Mouse (Mus musculus): ENCODE results near the gene Tfrc. TPM values are rescaled to one million over a fixed set of nuclear protein-coding genes. Genes with fewer than 3 reads are reported as not detected.

Gene Tfrc
- total RNA-seq (2021) = 100 to 1,000 TPM in 1 of 2 experiments, 10 to 100 TPM in 1; 77.4 to 174 TPM
- long read RNA-seq, experiment 1, full-length matches to known transcripts = 84 of 123 reads
- long read RNA-seq, experiment 1, partial matches to known transcripts = 14 of 123 reads
- long read RNA-seq, experiment 1, other reads (novel, unspliced or antisense) = 25 of 123 reads
- long read RNA-seq, experiment 2, full-length matches to known transcripts = 39 of 57 reads
- long read RNA-seq, experiment 2, partial matches to known transcripts = 3 of 57 reads
- long read RNA-seq, experiment 2, other reads (novel, unspliced or antisense) = 15 of 57 reads

- peak within 1 kb of the TSS; percentile 86 for H3K4me3 ChIP-seq
- H3K27ac ChIP-seq = peak within 1 kb of the TSS; percentile 97
- no peak for TF ChIP-seq CTCF (IDR thresholded peaks at IDR 0.05)
- intact Hi-C loops (cut with DNase I) = loop anchor here (2.0 kb wide), 2 partner anchors 84 to 102 kb away; no protein-coding TSS in a partner anchor
- DNase-seq = peak; percentile 98
Measured at GRCm38 (mm10) chr16:32608712-32609400, at the start of gene Tfrc. Tfrc (plus strand) TSS chr16:32608920.

DNA sequence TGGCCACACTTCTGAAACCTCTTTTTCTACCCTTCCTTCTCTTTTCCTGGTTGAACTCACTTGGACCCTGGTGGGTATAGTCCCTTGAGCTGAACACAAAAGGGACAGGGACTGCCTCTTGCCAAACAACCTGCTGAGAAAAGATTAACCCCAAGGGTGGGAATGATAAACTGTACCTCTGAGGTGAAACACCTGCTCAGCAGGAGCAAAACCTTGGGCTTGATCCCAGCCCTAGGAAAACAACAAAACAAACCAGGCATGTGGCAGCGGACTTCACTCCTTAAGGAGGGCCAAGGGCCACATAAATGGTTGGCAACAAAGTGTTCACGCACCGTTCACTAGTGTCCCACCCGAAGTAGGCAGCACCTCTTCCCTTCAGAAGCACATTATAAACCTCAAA lies 49.2 kb upstream of the Tfrc start:
- no peak for DNase-seq
- intact Hi-C loops (cut with DNase I) = no loop called here
- Histone ChIP-seq H3K4me3 (no peak overlapping the region), H3K27ac (no peak overlapping the region)
- no peak for TF ChIP-seq CTCF (IDR thresholded peaks at IDR 0.05)

GRCm38 (mm10) chr16:32563056-32563793 lies 45.5 kb upstream of the Tfrc start:
- no peak for DNase-seq
- intact Hi-C loops (cut with DNase I) = no loop called here
- no peak for TF ChIP-seq CTCF (IDR thresholded peaks at IDR 0.05)
- Histone ChIP-seq H3K27ac (no peak overlapping the region), H3K4me3 (no peak overlapping the region)

- intact Hi-C loops (cut with DNase I) = no loop called here
- no peak for TF ChIP-seq CTCF (IDR thresholded peaks at IDR 0.05)
- no peak for DNase-seq
- Histone ChIP-seq H3K27ac (no peak overlapping the region), H3K4me3 (no peak overlapping the region)
Measured at GRCm38 (mm10) chr16:32567282-32567681, 41.4 kb upstream of the Tfrc start.

GRCm38 (mm10) chr16:32568401-32568800 lies 40.3 kb upstream of the Tfrc start:
- no peak for TF ChIP-seq CTCF (IDR thresholded peaks at IDR 0.05)
- DNase-seq = no peak
- intact Hi-C loops (cut with DNase I) = no loop called here
- Histone ChIP-seq H3K27ac (no peak overlapping the region), H3K4me3 (no peak overlapping the region)

GRCm38 (mm10) chr16:32570042-32570441 lies 38.7 kb upstream of the Tfrc start:
- no peak for TF ChIP-seq CTCF (IDR thresholded peaks at IDR 0.05)
- no peak for DNase-seq
- Histone ChIP-seq H3K4me3 (no peak overlapping the region), H3K27ac (no peak overlapping the region)
- intact Hi-C loops (cut with DNase I) = no loop called here

GRCm38 (mm10) chr16:32572528-32572927 lies 36.2 kb upstream of the Tfrc start:
- TF ChIP-seq CTCF (IDR thresholded peaks at IDR 0.05) = no peak
- DNase-seq = no peak
- Histone ChIP-seq H3K4me3 (no peak overlapping the region), H3K27ac (no peak overlapping the region)
- intact Hi-C loops (cut with DNase I) = no loop called here

DNA sequence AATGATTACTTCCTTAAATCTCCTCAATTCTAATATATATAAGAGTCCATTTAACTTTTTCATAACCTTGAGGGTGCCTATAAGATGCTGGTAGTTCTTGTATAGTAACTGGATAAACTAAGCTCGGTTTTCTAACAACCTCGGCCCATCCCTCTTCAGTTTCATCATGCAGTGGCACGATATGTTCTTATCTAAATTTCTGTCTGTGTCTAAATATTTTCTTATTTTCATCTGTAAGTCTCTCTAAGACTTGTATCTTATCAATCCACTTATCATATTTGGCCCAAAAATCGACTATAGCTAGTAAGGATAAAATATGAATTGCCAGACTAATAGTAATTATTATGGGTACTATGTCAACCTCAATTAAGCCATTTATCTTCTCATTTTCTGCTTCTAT lies 22.2 kb upstream of the Tfrc start:
- no peak for TF ChIP-seq CTCF (IDR thresholded peaks at IDR 0.05)
- no peak for DNase-seq
- H3K4me3 ChIP-seq = no peak overlapping the region
- intact Hi-C loops (cut with DNase I) = no loop called here
- no peak overlapping the region for H3K27ac ChIP-seq

DNA sequence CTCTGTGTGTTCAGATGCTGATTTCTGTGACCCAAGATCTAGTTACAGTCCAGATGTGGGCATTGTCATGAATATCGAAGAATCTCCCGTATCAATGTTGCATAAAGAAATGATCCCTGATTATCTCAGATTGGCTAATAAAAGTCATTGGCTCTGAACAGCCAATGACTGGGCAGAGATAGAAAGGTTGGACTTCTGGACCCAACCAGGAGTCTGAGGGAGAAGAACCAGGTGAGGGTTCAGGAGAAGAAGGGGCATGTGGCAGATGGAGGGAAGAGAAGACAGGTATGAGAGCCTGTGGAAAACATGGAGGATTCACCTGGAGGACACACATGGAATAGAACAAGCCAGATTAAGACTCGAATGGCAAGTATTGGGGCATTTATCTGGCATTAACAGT lies 20.2 kb upstream of the Tfrc start:
- intact Hi-C loops (cut with DNase I) = no loop called here

DNA sequence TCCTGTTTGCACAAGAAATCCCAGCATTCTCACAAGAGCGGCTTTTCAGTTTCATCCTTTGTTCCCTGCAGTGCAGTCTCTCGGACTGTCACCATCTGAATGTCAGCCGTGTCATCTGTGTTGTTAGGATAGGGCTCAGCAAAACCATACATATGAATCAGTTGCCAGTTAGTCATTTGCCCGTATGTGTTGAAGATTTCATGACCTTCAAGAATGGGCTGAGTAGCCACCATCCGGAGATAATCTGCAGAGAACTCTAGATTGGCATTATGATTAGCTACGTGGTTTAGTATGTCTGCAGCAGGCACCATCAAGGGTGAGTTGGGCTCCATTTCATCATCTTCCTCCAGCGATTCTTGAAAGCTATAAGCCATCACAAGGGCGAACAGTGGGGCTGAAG lies 17.2 kb upstream of the Tfrc start:
- no peak for TF ChIP-seq CTCF (IDR thresholded peaks at IDR 0.05)
- DNase-seq = no peak
- no peak overlapping the region for H3K27ac ChIP-seq
- no peak overlapping the region for H3K4me3 ChIP-seq
- intact Hi-C loops (cut with DNase I) = loop anchor here (5.0 kb wide), 1 partner anchor 64 kb away; no protein-coding TSS in a partner anchor

More for the DNA sequence above, 20.2 kb upstream of the Tfrc start:
- DNase-seq = no peak
- Histone ChIP-seq H3K4me3 (no peak overlapping the region), H3K27ac (no peak overlapping the region)
- no peak for TF ChIP-seq CTCF (IDR thresholded peaks at IDR 0.05)

- TF ChIP-seq CTCF (IDR thresholded peaks at IDR 0.05) = no peak
- Histone ChIP-seq H3K4me3 (no peak overlapping the region), H3K27ac (no peak overlapping the region)
- intact Hi-C loops (cut with DNase I) = loop anchor here (5.0 kb wide), 1 partner anchor 66 kb away; no protein-coding TSS in a partner anchor
- no peak for DNase-seq
Measured at GRCm38 (mm10) chr16:32593283-32593805, 15.4 kb upstream of the Tfrc start.

GRCm38 (mm10) chr16:32593916-32594315 lies 14.8 kb upstream of the Tfrc start:
- H3K4me3 ChIP-seq = no peak overlapping the region
- intact Hi-C loops (cut with DNase I) = loop anchor here (5.0 kb wide), 1 partner anchor 67 kb away; no protein-coding TSS in a partner anchor
- TF ChIP-seq CTCF (IDR thresholded peaks at IDR 0.05) = no peak
- H3K27ac ChIP-seq = no peak overlapping the region
- no peak for DNase-seq

All from gastrocnemius, adult 2 months (tissue).